Mouse (Mus musculus) embryonic fibroblast, embryonic 13.5 days (primary cell): ENCODE data around the gene Slc6a17.

Experiments used
- CTCF ChIP-seq: IDR thresholded peaks from 2 replicates; pipeline ENCODE4 v1.5.1; 2011; ENCODE audit warnings: mild to moderate bottlenecking, control low read depth, low read length, moderate library complexity, borderline replicate concordance; ENCODE audit not compliant: insufficient read depth
- POLR2A ChIP-seq: IDR thresholded peaks from 2 replicates; pipeline ENCODE4 v1.6.1; 2011; ENCODE audit warnings: low read depth, mild to moderate bottlenecking, control low read depth, low read length, moderate library complexity

GRCm38 (mm10) chr3:107466577-107466976 is 51.2 kb downstream of the Slc6a17 start:
- TF ChIP-seq POLR2A (no peak), CTCF (peak; percentile 86; the same call in 1 of the 2 replicates)
